Mouse (Mus musculus): ENCODE data around the gene A930004D18Rik.
"Not testable (repeated sequence)": the region's sequence is repeated elsewhere in the genome, so short reads cannot be mapped to it uniquely, and the experiment has no call there.

Gene A930004D18Rik

GRCm38 (mm10) chr2:18012866-18013265, 24.7 kb downstream of the A930004D18Rik start:
- no peak for DNase-seq (ENCODE audit: low read depth, low spot score)

- no peak for DNase-seq (ENCODE audit: low read depth, low spot score)
Measured at GRCm38 (mm10) chr2:18011226-18011625, 26.3 kb downstream of the A930004D18Rik start.

- DNase-seq (ENCODE audit: low read depth, low spot score): no peak
Measured at GRCm38 (mm10) chr2:18005137-18005536, 32.4 kb downstream of the A930004D18Rik start.

GRCm38 (mm10) chr2:18004286-18004685, 33.3 kb downstream of the A930004D18Rik start:
- no peak for DNase-seq (ENCODE audit: low read depth, low spot score)

GRCm38 (mm10) chr2:18002306-18002705, 35.2 kb downstream of the A930004D18Rik start:
- no peak for DNase-seq (ENCODE audit: low read depth, low spot score)

GRCm38 (mm10) chr2:17996858-17997257, 40.7 kb downstream of the A930004D18Rik start, which contains the start of gene H2al2a:
Gene H2al2a (minus strand): TSS chr2:17996958.
- no peak for DNase-seq (ENCODE audit: low read depth, low spot score)

GRCm38 (mm10) chr2:17989562-17989961, 48.0 kb downstream of the A930004D18Rik start:
- DNase-seq (ENCODE audit: low read depth, low spot score): no peak

GRCm38 (mm10) chr2:17989115-17989514, 48.4 kb downstream of the A930004D18Rik start:
- DNase-seq (ENCODE audit: low read depth, low spot score): no peak

- no peak for DNase-seq (ENCODE audit: low read depth, low spot score)
Measured at GRCm38 (mm10) chr2:17986694-17987093, 50.8 kb downstream of the A930004D18Rik start.

GRCm38 (mm10) chr2:17984774-17985173, 52.8 kb downstream of the A930004D18Rik start:
- DNase-seq (ENCODE audit: low read depth, low spot score): no peak

- DNase-seq (ENCODE audit: low read depth, low spot score): no peak
Measured at GRCm38 (mm10) chr2:17982747-17983146, 54.8 kb downstream of the A930004D18Rik start.

- DNase-seq (ENCODE audit: low read depth, low spot score): no peak
Measured at GRCm38 (mm10) chr2:17978706-17979105, 58.8 kb downstream of the A930004D18Rik start.

- DNase-seq (ENCODE audit: low read depth, low spot score): not testable (repeated sequence)
Measured at GRCm38 (mm10) chr2:17978251-17978650, 59.3 kb downstream of the A930004D18Rik start.

- not testable (repeated sequence) for DNase-seq (ENCODE audit: low read depth, low spot score)
Measured at GRCm38 (mm10) chr2:17977645-17978044, 59.9 kb downstream of the A930004D18Rik start.

GRCm38 (mm10) chr2:17975601-17976327, 61.8 kb downstream of the A930004D18Rik start:
- DNase-seq (ENCODE audit: low read depth, low spot score): no peak
